Mouse (Mus musculus) intestine, postnatal 0 days (tissue): ENCODE results near the gene Gpha2. TPM values are rescaled to one million over a fixed set of nuclear protein-coding genes. Genes with fewer than 3 reads are reported as not detected.

ENCODE experiments used
- ATAC-seq: fragments of 200-750 bp; cut with Nextera tagmentation; 2 replicates; pipeline ENCODE4 v1.8.0; 2017; ENCODE audit warnings: mild to moderate bottlenecking, moderate TSS enrichment, moderate library complexity
- H3K27ac ChIP-seq: fragments of 300-500 bp; sonication (generic); 2 replicates; pipeline ENCODE4 v1.5.1; 2014; ENCODE audit warnings: mild to moderate bottlenecking, low read depth, low read length, moderate library complexity
- H3K27me3 ChIP-seq: fragments of 300-500 bp; sonication (generic); replicated peaks from 2 replicates; pipeline ENCODE4 v1.6.1; 2014; ENCODE audit warnings: low read length, mixed read lengths; ENCODE audit not compliant: control insufficient read depth, insufficient read depth
- H3K36me3 ChIP-seq: fragments of 300-500 bp; sonication (generic); 2 replicates; pipeline ENCODE4 v1.6.1; 2014; ENCODE audit warnings: mild to moderate bottlenecking, moderate library complexity; ENCODE audit not compliant: control insufficient read depth, insufficient read depth
- H3K4me1 ChIP-seq: fragments of 300-500 bp; sonication (generic); replicated peaks from 2 replicates; pipeline ENCODE4 v1.6.1; 2014; ENCODE audit warnings: antibody characterized with exemption, low read length, mixed read lengths; ENCODE audit not compliant: control insufficient read depth, insufficient read depth
- H3K4me2 ChIP-seq: fragments of 300-500 bp; sonication (generic); replicated peaks from 2 replicates; pipeline ENCODE4 v1.6.1; 2014; ENCODE audit warnings: low read depth, mild to moderate bottlenecking, moderate library complexity
- H3K4me3 ChIP-seq: fragments of 300-500 bp; sonication (generic); 2 replicates; pipeline ENCODE4 v1.5.1; 2014; ENCODE audit warnings: low read depth, low read length
- H3K9ac ChIP-seq: fragments of 300-500 bp; sonication (generic); 2 replicates; pipeline ENCODE4 v1.6.1; 2014; ENCODE audit warnings: mild to moderate bottlenecking, low read depth, low read length
- H3K9me3 ChIP-seq: fragments of 300-500 bp; sonication (generic); 2 replicates; pipeline ENCODE4 v1.6.1; 2016; ENCODE audit warnings: mixed run types; ENCODE audit not compliant: control insufficient read depth
- CTCF ChIP-seq: sonication (generic); IDR thresholded peaks from 2 replicates; pipeline ENCODE4 v1.5.1; 2016; ENCODE audit warnings: low read depth, mild to moderate bottlenecking, control low read depth, antibody characterized with exemption, moderate library complexity
- WGBS: fragments of 180-500 bp; shearing (Covaris S2); extraction: QIAGEN DNeasy Blood & Tissue Kit; methylation state at CpG from one replicate; pipeline ENCODE4 v1.1.7; 2014; 5-methylcytosine and 5-hydroxymethylcytosine counted together
- polyA plus RNA-seq: library from polyadenylated mRNA; unstranded; fragments of >200 nt; fragmentation: Nextera tagmentation; extraction: Ambion mirVana; gene quantifications from 2 replicates; pipeline ENCODE4 v1.2.1, GENCODE M21; 2015

Gpha2 gene
- polyA plus RNA-seq, result 0.26 and 0.34 TPM in 2 replicates

DNA sequence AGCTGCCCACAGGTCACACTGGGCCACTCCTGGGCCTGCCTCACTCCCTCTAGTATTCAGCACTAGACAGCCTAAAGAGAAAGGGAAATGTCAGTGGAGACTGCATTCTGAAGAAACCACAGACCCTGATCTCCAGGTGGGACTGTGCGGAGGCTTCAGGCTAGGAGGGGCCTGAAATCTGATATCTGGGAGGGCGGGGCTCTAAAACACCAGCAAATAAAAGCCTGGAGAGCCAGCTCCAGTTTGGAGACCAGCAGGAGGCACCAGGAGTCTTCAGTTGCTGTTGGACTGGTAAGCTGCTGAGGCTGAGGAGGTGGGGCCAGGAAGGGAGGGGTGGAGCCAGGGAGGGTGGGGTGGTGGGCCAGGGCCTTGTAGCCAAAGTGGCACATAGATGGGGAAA is at the start of gene Gpha2:
Gene Gpha2 (plus strand): TSS at position 246 of the 400 bp plus-strand sequence.
- no peaks in the 10 kb centered on the region for H3K4me1 ChIP-seq
- no peak within 1 kb of the TSS for H3K27ac ChIP-seq
- no peaks in the 10 kb centered on the region for H3K27me3 ChIP-seq
- H3K4me2 ChIP-seq, result no peak within 1 kb of the TSS
- no peak within 1 kb of the TSS for H3K4me3 ChIP-seq
- H3K9me3 ChIP-seq, result no peaks in the 10 kb centered on the region
- WGBS, result 32% methylated on average over 2 of the region's 2 CpGs
- H3K9ac ChIP-seq, result no peak within 1 kb of the TSS
- TF ChIP-seq CTCF, result peak; percentile 26; the same call in 1 of the 2 replicates
- ATAC-seq, result no peak; the same call in 1 of the 2 replicates
- H3K36me3 ChIP-seq, result peaks cover 43% of the 10 kb centered on the region

- Histone ChIP-seq H3K4me1 (no peaks in the 10 kb centered on the region), H3K4me3 (no peak overlapping the region), H3K27me3 (no peaks in the 10 kb centered on the region), H3K36me3 (no peaks in the 10 kb centered on the region), H3K9ac (no peak overlapping the region), H3K4me2 (no peak overlapping the region), H3K27ac (no peak overlapping the region), H3K9me3 (no peaks in the 10 kb centered on the region)
- WGBS, result 95% methylated on average over 4 of the region's 6 CpGs
- ATAC-seq, result no peak
- TF ChIP-seq CTCF, result no peak
Observed at GRCm38 (mm10) chr19:6178775-6179174, 47.4 kb upstream of the Gpha2 start.

DNA sequence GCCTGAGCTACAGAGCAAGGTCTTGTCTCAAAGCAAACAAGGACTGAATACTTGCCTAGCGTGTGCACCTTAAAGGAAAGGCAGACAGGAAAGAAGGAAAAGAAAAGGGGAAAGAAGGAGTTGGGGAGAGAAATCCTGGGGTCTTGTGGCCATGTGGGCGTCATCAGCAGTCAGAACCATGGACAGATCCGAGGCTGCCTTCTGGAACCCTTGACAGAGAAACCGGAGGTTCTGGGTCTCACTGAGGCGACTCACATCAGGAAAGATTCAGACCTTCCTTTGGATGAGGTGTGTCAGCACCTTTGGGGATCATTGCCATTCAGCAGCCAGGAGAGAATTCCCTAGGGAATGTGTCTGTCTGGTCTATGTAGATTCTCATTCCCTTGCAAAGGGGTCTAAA is 44.6 kb upstream of the Gpha2 start:
- Histone ChIP-seq H3K4me2 (no peak overlapping the region), H3K9me3 (no peaks in the 10 kb centered on the region)
- 14% methylated on average over 5 of the region's 5 CpGs for WGBS

DNA sequence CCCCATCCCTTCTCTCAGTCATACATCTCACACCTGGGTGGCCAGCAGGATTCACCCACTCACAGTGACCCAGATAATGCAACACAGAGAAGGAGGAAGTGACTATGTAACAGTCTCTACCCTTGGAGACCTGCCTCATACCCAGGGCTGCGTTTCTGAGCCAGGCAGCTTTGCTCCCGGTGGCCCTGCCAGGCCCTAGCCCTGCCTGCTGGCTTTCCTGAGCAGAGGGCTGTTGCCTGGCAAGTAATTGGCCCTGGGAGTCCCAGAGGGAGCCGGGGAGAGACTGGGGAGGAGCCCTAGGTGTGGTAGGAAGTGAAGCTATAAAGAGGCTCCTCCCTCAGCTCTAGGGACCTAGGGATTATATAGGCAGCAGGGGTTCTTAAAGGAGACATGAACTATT is 43.6 kb upstream of the Gpha2 start:
- peak overlapping the region; percentile 22; the same call in 1 of the 2 replicates for H3K27ac ChIP-seq
- 7% methylated on average over 3 of the region's 3 CpGs for WGBS
- peak overlapping the region; percentile 47 for H3K4me2 ChIP-seq
- no peaks in the 10 kb centered on the region for H3K36me3 ChIP-seq
- TF ChIP-seq CTCF, result no peak
- ATAC-seq, result peak; percentile 75
- no peaks in the 10 kb centered on the region for H3K9me3 ChIP-seq
- H3K27me3 ChIP-seq, result no peaks in the 10 kb centered on the region
- H3K9ac ChIP-seq, result no peak overlapping the region
- no peak overlapping the region for H3K4me3 ChIP-seq
- H3K4me1 ChIP-seq, result no peaks in the 10 kb centered on the region

More for the DNA sequence above, 44.6 kb upstream of the Gpha2 start:
- Histone ChIP-seq H3K9ac (no peak overlapping the region), H3K27ac (no peak overlapping the region), H3K36me3 (no peaks in the 10 kb centered on the region), H3K4me1 (no peaks in the 10 kb centered on the region), H3K27me3 (no peaks in the 10 kb centered on the region), H3K4me3 (no peak overlapping the region)
- no peak for ATAC-seq
- no peak for TF ChIP-seq CTCF

DNA sequence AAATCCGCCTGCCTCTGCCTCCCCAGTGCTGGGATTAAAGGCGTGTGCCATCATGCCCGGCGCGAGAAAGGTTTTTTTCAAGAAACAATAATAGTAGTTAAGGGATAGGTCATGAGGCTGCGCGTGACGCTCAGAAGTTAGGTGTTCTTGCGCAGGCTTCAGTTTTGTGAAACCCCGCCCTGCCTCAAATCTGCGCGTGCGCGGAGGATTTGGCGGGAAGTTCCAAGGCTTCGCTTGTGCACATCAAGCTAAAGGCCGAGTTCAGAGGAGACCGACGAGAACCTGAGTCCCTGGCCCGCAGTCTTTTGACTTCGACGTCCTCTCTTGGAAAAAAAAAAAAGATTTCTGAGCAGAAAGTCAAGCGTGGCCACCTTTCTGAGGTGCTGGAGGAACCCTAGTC is 42.0 kb upstream of the Gpha2 start, which contains the start of gene Majin:
Gene Majin (plus strand): TSS at position 258 of the 400 bp plus-strand sequence.
- H3K4me2 ChIP-seq, result no peak within 1 kb of the TSS
- H3K9ac ChIP-seq, result no peak within 1 kb of the TSS
- H3K36me3 ChIP-seq, result no peaks in the 10 kb centered on the region
- H3K27ac ChIP-seq, result no peak within 1 kb of the TSS
- H3K9me3 ChIP-seq, result no peaks in the 10 kb centered on the region
- no peak for ATAC-seq
- 81% methylated on average over 23 of the region's 23 CpGs for WGBS
- TF ChIP-seq CTCF, result no peak
- no peak within 1 kb of the TSS for H3K4me3 ChIP-seq
- H3K27me3 ChIP-seq, result no peaks in the 10 kb centered on the region
- no peaks in the 10 kb centered on the region for H3K4me1 ChIP-seq

DNA sequence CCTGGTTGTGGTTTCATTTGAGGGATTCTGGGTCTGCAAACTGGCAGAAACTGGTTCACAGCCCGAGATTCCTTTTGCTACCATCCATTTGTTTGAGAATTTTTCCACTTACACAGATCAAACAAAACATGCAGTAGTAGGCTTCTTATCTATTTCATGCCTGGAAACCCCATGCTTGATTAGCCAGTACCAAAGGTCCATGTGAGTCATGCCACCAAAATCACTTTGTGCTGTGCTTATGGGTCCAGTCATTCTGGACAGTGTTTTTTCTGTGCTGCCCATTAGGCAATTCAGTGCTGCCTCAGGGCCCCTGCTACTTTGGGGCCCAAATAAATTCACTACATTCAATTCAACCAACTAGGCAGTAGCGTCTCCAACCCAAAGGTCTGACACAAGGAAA is 21.9 kb upstream of the Gpha2 start:
- WGBS, result 43% methylated on average over 2 of the region's 2 CpGs
- Histone ChIP-seq H3K36me3 (no peaks in the 10 kb centered on the region), H3K4me3 (no peak overlapping the region), H3K4me2 (no peak overlapping the region), H3K9ac (no peak overlapping the region), H3K27ac (no peak overlapping the region), H3K27me3 (no peaks in the 10 kb centered on the region), H3K9me3 (no peaks in the 10 kb centered on the region), H3K4me1 (peaks cover 3% of the 10 kb centered on the region; the same call in 1 of the 2 replicates)
- peak; percentile 74 for ATAC-seq
- TF ChIP-seq CTCF, result no peak

GRCm38 (mm10) chr19:6206716-6207115 is 19.5 kb upstream of the Gpha2 start:
- Histone ChIP-seq H3K27ac (no peak overlapping the region), H3K27me3 (no peaks in the 10 kb centered on the region), H3K4me1 (peaks cover 3% of the 10 kb centered on the region; the same call in 1 of the 2 replicates), H3K9ac (no peak overlapping the region), H3K4me3 (no peak overlapping the region), H3K36me3 (no peaks in the 10 kb centered on the region), H3K9me3 (no peaks in the 10 kb centered on the region), H3K4me2 (no peak overlapping the region)
- 73% methylated on average over 5 of the region's 5 CpGs for WGBS
- no peak for ATAC-seq
- TF ChIP-seq CTCF, result no peak
